Comparison of ENCODE assay signal across 22 mouse cellular contexts in the genomic region with DNA sequence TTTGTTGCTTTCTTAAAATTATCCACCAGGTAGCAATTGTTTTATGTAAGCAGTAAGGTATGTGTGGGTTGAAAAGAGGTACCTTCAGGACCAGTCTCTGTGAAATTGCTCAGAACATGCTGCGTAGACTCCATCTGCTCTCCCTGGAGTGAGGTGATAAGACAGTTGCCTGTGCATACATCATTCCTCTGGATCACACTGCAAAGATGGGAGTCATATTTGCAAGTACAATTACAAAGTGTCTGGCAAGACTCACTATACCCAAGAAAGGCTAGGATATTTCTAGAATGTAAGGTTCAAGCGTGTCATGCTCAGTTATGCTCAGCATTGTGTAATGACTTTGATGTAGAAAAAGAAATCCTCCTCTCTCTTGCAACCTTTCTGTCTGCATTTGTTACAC.
A peak's percentile ranks its signal among the peaks of the same experiment; 100 is the strongest.
DNase-seq lines count a peak whose midpoint lies in the region; ATAC-seq and TF ChIP-seq lines count a peak whose summit lies in the region.
"Had no signal": no experiment of that assay in that cellular context is flagged by ENCODE, and none has a peak within 500 bp of the region (broad histone marks: within the 10 kb centered on the region; RNA-seq: fewer than 3 reads in every experiment).

No protein-coding gene starts in this region.

- no peak overlapping the region for H3K9ac ChIP-seq in liver, embryonic 11.5 days (ENCODE audit: low read depth, low read length)
- H3K9ac ChIP-seq: embryonic facial prominence, embryonic 12.5 days; hindbrain, embryonic 12.5 days had no signal

- H3K9me3 ChIP-seq in liver, embryonic 11.5 days (ENCODE audit: control insufficient read depth, low read length), result no peaks in the 10 kb centered on the region
- H3K9me3 ChIP-seq: embryonic facial prominence, embryonic 12.5 days; heart, embryonic 10.5 days; hindbrain, embryonic 12.5 days had no signal

- no peaks in the 10 kb centered on the region for H3K4me1 ChIP-seq in liver, embryonic 11.5 days (replicated peaks; ENCODE audit: control insufficient read depth, insufficient read depth, low read length)
- H3K4me1 ChIP-seq: embryonic facial prominence, embryonic 12.5 days; heart, embryonic 10.5 days; hindbrain, embryonic 12.5 days had no signal

- WGBS in liver, embryonic 11.5 days, result 69% methylated on average over 2 of the region's 2 CpGs

- ATAC-seq in liver, embryonic 11.5 days (replicated peaks; ENCODE audit: low FRiP score), result no peak
- ATAC-seq: forebrain, embryonic 16.5 days; hindbrain, embryonic 16.5 days; Patski had no signal

- peak overlapping the region; percentile 37 for H3K27ac ChIP-seq in left cerebral cortex, adult 2 months
- no peak overlapping the region for H3K27ac ChIP-seq in liver, embryonic 11.5 days (ENCODE audit: low read depth, low read length)
- H3K27ac ChIP-seq: embryonic facial prominence, embryonic 12.5 days; heart, embryonic 10.5 days; hindbrain, embryonic 12.5 days had no signal

- TF ChIP-seq CTCF in left cerebral cortex, adult 2 months (IDR thresholded peaks at IDR 0.05), result no peak

- no peaks in the 10 kb centered on the region for H3K27me3 ChIP-seq in liver, embryonic 11.5 days (replicated peaks; ENCODE audit: control insufficient read depth, insufficient read depth, low read length)
- H3K27me3 ChIP-seq: embryonic facial prominence, embryonic 12.5 days; hindbrain, embryonic 12.5 days; Patski had no signal

- intact Hi-C loops in left cerebral cortex, postnatal 10 days (cut with DNase I), result no loop called here
- intact Hi-C loops in left cerebral cortex, adult 2 months (cut with DNase I), result loop anchor here (2.0 kb wide), 1 partner anchor 18 kb away; no protein-coding TSS in a partner anchor

- H3K4me2 ChIP-seq in liver, embryonic 11.5 days, result no peak overlapping the region
- H3K4me2 ChIP-seq: embryonic facial prominence, embryonic 12.5 days; hindbrain, embryonic 12.5 days had no signal

- no peak overlapping the region for H3K4me3 ChIP-seq in left cerebral cortex, adult 2 months
- H3K4me3 ChIP-seq in liver, embryonic 11.5 days (ENCODE audit: low read depth, low read length), result no peak overlapping the region
- H3K4me3 ChIP-seq: embryonic facial prominence, embryonic 12.5 days; heart, embryonic 10.5 days; hindbrain, embryonic 12.5 days had no signal

- peak; percentile 42 to 55 for DNase-seq in frontal cortex, adult 2 months (ENCODE audit: extremely low spot score in 1 of 2, low spot score in 1 of 2)
- no peak for DNase-seq in frontal cortex, postnatal 25 days (ENCODE audit: low spot score in 2 of 2)
- DNase-seq in left cerebral cortex, adult 18-20 months (ENCODE audit: low spot score in 2 of 2), result peak; percentile 12 to 39
- DNase-seq in left cerebral cortex, postnatal 10 days (ENCODE audit: extremely low spot score in 1 of 2, low spot score in 2 of 2), result no peak
- DNase-seq in left cerebral cortex, adult 2 months (ENCODE audit: extremely low spot score in 1 of 2, low spot score in 2 of 2), result no peak
- DNase-seq in liver, embryonic 11.5 days (ENCODE audit: low spot score), result no peak
- no peak for DNase-seq in urinary bladder, postnatal 14 days (ENCODE audit: low spot score)
- DNase-seq: adrenal gland, adult 2 months; adrenal gland, postnatal 25 days; cerebellum, adult 11-12 months; cerebellum, adult 9-10 months; cerebellum, postnatal 25 days; gastrocnemius, postnatal 10 days; heart, adult 18-20 months; heart, postnatal 10 days; heart, postnatal 4 days had no signal

- no peaks in the 10 kb centered on the region for H3K36me3 ChIP-seq in liver, embryonic 11.5 days (ENCODE audit: control insufficient read depth, insufficient read depth, low read length)
- H3K36me3 ChIP-seq: embryonic facial prominence, embryonic 12.5 days; heart, embryonic 10.5 days; hindbrain, embryonic 12.5 days had no signal

Comparison
In these comparisons a context has a peak if more than half of its experiments do, and no peak if none do; other contexts are left out.
1. DNase-seq: peak in frontal cortex, adult 2 months (2 of 2) and left cerebral cortex, adult 18-20 months (2 of 2); none in frontal cortex, postnatal 25 days (0 of 2), left cerebral cortex, postnatal 10 days (0 of 2), left cerebral cortex, adult 2 months (0 of 2), liver, embryonic 11.5 days (single experiment) and urinary bladder, postnatal 14 days (single experiment).